Mouse (Mus musculus): ENCODE data around the gene Slc25a25. TPM values are rescaled to one million over a fixed set of nuclear protein-coding genes. Genes with fewer than 3 reads are reported as not detected.
A peak's percentile ranks its signal among the peaks of the same experiment; 100 is the strongest.

Gene Slc25a25
- total RNA-seq, 1 experiment from 2014 or later = 27.4 TPM

- no peak for ATAC-seq (replicated peaks; ENCODE audit: insufficient number of reproducible peaks, low FRiP score, low TSS enrichment, poor library complexity, severe bottlenecking)
Measured at GRCm38 (mm10) chr2:32437612-32438166, 13.6 kb downstream of the Slc25a25 start.

GRCm38 (mm10) chr2:32436686-32437372 lies 14.4 kb downstream of the Slc25a25 start:
- ATAC-seq (replicated peaks; ENCODE audit: insufficient number of reproducible peaks, low FRiP score, low TSS enrichment, poor library complexity, severe bottlenecking) = no peak

- no peak for ATAC-seq (replicated peaks; ENCODE audit: insufficient number of reproducible peaks, low FRiP score, low TSS enrichment, poor library complexity, severe bottlenecking)
Measured at GRCm38 (mm10) chr2:32430701-32431676, 20.3 kb downstream of the Slc25a25 start.

- ATAC-seq (replicated peaks; ENCODE audit: insufficient number of reproducible peaks, low FRiP score, low TSS enrichment, poor library complexity, severe bottlenecking) = no peak
Measured at GRCm38 (mm10) chr2:32429215-32429891, 21.9 kb downstream of the Slc25a25 start.

- ATAC-seq (replicated peaks; ENCODE audit: insufficient number of reproducible peaks, low FRiP score, low TSS enrichment, poor library complexity, severe bottlenecking) = 0 out of 2 replicates have a peak, but pooled peaks have one; percentile 23
Measured at GRCm38 (mm10) chr2:32428262-32428722, 23.0 kb downstream of the Slc25a25 start.

GRCm38 (mm10) chr2:32427720-32428119 lies 23.5 kb downstream of the Slc25a25 start:
- no peak for ATAC-seq (replicated peaks; ENCODE audit: insufficient number of reproducible peaks, low FRiP score, low TSS enrichment, poor library complexity, severe bottlenecking)

GRCm38 (mm10) chr2:32426141-32426540 lies 25.1 kb downstream of the Slc25a25 start:
- no peak for ATAC-seq (replicated peaks; ENCODE audit: insufficient number of reproducible peaks, low FRiP score, low TSS enrichment, poor library complexity, severe bottlenecking)

GRCm38 (mm10) chr2:32425568-32425967 lies 25.7 kb downstream of the Slc25a25 start:
- no peak for ATAC-seq (replicated peaks; ENCODE audit: insufficient number of reproducible peaks, low FRiP score, low TSS enrichment, poor library complexity, severe bottlenecking)

GRCm38 (mm10) chr2:32424796-32425195 lies 26.4 kb downstream of the Slc25a25 start:
- no peak for ATAC-seq (replicated peaks; ENCODE audit: insufficient number of reproducible peaks, low FRiP score, low TSS enrichment, poor library complexity, severe bottlenecking)

GRCm38 (mm10) chr2:32423481-32424331 lies 27.5 kb downstream of the Slc25a25 start:
- ATAC-seq (replicated peaks; ENCODE audit: insufficient number of reproducible peaks, low FRiP score, low TSS enrichment, poor library complexity, severe bottlenecking) = peak; percentile 90

GRCm38 (mm10) chr2:32421851-32422251 lies 29.4 kb downstream of the Slc25a25 start:
- ATAC-seq (replicated peaks; ENCODE audit: insufficient number of reproducible peaks, low FRiP score, low TSS enrichment, poor library complexity, severe bottlenecking) = no peak

- ATAC-seq (replicated peaks; ENCODE audit: insufficient number of reproducible peaks, low FRiP score, low TSS enrichment, poor library complexity, severe bottlenecking) = no peak
Measured at GRCm38 (mm10) chr2:32420647-32421046, 30.6 kb downstream of the Slc25a25 start.

GRCm38 (mm10) chr2:32420066-32420608 lies 31.1 kb downstream of the Slc25a25 start:
- no peak for ATAC-seq (replicated peaks; ENCODE audit: insufficient number of reproducible peaks, low FRiP score, low TSS enrichment, poor library complexity, severe bottlenecking)

GRCm38 (mm10) chr2:32419359-32419758 lies 31.9 kb downstream of the Slc25a25 start:
- ATAC-seq (replicated peaks; ENCODE audit: insufficient number of reproducible peaks, low FRiP score, low TSS enrichment, poor library complexity, severe bottlenecking) = no peak

GRCm38 (mm10) chr2:32418430-32419151 lies 32.7 kb downstream of the Slc25a25 start:
- ATAC-seq (replicated peaks; ENCODE audit: insufficient number of reproducible peaks, low FRiP score, low TSS enrichment, poor library complexity, severe bottlenecking) = no peak

GRCm38 (mm10) chr2:32417486-32417885 lies 33.8 kb downstream of the Slc25a25 start:
- no peak for ATAC-seq (replicated peaks; ENCODE audit: insufficient number of reproducible peaks, low FRiP score, low TSS enrichment, poor library complexity, severe bottlenecking)

- no peak for ATAC-seq (replicated peaks; ENCODE audit: insufficient number of reproducible peaks, low FRiP score, low TSS enrichment, poor library complexity, severe bottlenecking)
Measured at GRCm38 (mm10) chr2:32416556-32416955, 34.7 kb downstream of the Slc25a25 start.
